Mouse (Mus musculus) heart, embryonic 10.5 days (tissue): ENCODE results near the gene Tctn1. TPM values are rescaled to one million over a fixed set of nuclear protein-coding genes. Genes with fewer than 3 reads are reported as not detected.
"Not testable (repeated sequence)": the region's sequence is repeated elsewhere in the genome, so short reads cannot be mapped to it uniquely, and the experiment has no call there.

Experiments used
- DNase-seq: peaks from one replicate; pipeline ENCODE4 v3.0.0-alpha.2; 2017; ENCODE audit warnings: low spot score
- H3K27ac ChIP-seq: fragments of 300-500 bp; sonication (generic); 2 replicates; pipeline ENCODE4 v1.5.1; 2016; ENCODE audit warnings: mild to moderate bottlenecking
- H3K27me3 ChIP-seq: fragments of 300-500 bp; sonication (generic); 2 replicates; pipeline ENCODE4 v1.6.1; 2016; ENCODE audit warnings: mild to moderate bottlenecking; ENCODE audit not compliant: poor library complexity, insufficient read depth, severe bottlenecking
- H3K36me3 ChIP-seq: fragments of 300-500 bp; sonication (generic); 2 replicates; pipeline ENCODE4 v1.6.1; 2016; ENCODE audit warnings: mild to moderate bottlenecking, moderate library complexity
- H3K4me1 ChIP-seq: fragments of 300-500 bp; sonication (generic); 2 replicates; pipeline ENCODE4 v1.6.1; 2016; ENCODE audit warnings: mild to moderate bottlenecking
- H3K4me3 ChIP-seq: fragments of 300-500 bp; sonication (generic); 2 replicates; pipeline ENCODE4 v1.5.1; 2016; ENCODE audit warnings: mild to moderate bottlenecking, moderate library complexity
- H3K9me3 ChIP-seq: fragments of 300-500 bp; sonication (generic); 2 replicates; pipeline ENCODE4 v1.6.1; 2016; ENCODE audit warnings: mild to moderate bottlenecking, moderate library complexity
- WGBS: fragments of 180-500 bp; shearing (Covaris S2); methylation state at CpG from one replicate; pipeline ENCODE4 v1.1.7; 2016; 5-methylcytosine and 5-hydroxymethylcytosine counted together
- polyA plus RNA-seq: library from polyadenylated mRNA; unstranded; fragments of >200 nt; fragmentation: Nextera tagmentation; extraction: Ambion mirVana; gene quantifications from 2 replicates; pipeline ENCODE4 v1.2.1, GENCODE M21; 2016

The Tctn1 gene
- polyA plus RNA-seq, 1 experiment from 2014 or later: 3.1 TPM

DNA sequence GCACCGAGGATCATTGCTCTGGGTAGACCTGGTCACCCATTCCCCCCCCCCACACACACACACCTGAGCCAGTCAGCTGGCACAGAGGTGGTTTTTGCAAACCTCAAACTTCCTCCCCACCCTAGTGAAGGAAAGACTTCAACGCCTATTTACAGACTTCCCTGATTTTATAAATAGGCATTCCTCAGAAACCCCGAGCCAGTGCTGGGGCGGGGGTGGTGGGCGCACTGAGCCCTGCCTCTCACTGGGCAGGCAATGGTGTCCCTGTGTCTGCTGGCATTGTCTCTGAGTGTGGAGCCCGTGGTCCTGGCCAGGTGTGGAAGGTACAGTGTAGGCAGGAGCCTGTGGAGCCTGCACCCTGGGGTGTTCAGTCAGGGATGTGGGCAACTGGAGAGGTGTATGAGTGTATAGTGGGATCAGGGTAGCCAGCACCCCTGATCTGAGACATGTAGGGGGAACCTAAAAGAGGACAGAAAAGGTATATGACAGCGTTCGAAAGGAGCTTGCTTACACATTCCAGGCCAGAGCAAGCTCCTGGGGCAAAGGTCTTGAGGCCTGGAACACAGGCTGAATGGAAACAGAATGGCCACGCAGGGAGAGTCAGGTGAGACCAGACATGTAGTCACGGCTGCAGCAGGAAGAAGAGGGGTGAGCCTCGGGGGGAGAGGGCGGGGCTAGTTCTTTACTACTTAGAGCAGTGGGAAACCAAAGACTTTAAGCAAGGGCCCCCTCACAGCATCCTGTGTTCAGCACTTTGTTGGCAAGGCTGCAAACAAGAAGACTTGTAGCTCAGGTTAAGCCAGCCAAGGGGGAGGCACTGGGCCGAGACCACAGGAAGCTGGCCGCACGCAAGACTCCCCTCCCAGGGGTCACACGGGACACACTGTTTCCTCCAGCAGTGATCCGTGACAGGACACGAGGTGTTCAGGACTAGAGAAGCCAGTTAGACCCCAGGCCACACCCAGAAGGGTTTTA lies 44.3 kb downstream of the Tctn1 start:
- Histone ChIP-seq H3K9me3 (no peaks in the 10 kb centered on the region), H3K36me3 (no peaks in the 10 kb centered on the region), H3K27me3 (no peaks in the 10 kb centered on the region), H3K27ac (peak overlapping the region; percentile 17; the same call in 1 of the 2 replicates), H3K4me1 (peaks cover 23% of the 10 kb centered on the region), H3K4me3 (no peak overlapping the region)
- DNase-seq: no peak
- 62% methylated on average over 18 of the region's 18 CpGs for WGBS

DNA sequence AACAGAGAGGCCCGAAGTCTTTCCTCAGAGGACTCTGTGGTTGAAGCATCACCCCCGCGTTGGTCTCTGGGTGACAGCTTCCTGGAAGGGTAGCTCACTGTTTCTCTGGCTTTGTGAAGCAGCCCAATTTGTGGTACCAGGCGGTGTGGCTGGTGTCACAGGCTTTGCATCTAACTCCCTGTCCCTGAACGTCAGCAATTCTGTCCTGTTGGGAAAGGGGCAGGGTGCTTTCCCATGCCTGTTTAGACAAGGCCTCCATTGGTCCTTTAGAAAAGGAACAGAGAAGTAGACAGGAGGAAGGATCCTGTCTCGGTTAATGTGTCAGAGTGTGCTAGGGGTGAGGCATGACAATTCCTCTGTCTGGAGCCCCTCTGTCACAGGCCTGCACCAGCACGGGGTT lies 45.3 kb downstream of the Tctn1 start:
- H3K27ac ChIP-seq: no peak overlapping the region
- no peaks in the 10 kb centered on the region for H3K27me3 ChIP-seq
- no peaks in the 10 kb centered on the region for H3K9me3 ChIP-seq
- 78% methylated on average over 7 of the region's 7 CpGs for WGBS
- no peak overlapping the region for H3K4me3 ChIP-seq
- H3K4me1 ChIP-seq: peaks cover 20% of the 10 kb centered on the region
- no peaks in the 10 kb centered on the region for H3K36me3 ChIP-seq
- no peak for DNase-seq

DNA sequence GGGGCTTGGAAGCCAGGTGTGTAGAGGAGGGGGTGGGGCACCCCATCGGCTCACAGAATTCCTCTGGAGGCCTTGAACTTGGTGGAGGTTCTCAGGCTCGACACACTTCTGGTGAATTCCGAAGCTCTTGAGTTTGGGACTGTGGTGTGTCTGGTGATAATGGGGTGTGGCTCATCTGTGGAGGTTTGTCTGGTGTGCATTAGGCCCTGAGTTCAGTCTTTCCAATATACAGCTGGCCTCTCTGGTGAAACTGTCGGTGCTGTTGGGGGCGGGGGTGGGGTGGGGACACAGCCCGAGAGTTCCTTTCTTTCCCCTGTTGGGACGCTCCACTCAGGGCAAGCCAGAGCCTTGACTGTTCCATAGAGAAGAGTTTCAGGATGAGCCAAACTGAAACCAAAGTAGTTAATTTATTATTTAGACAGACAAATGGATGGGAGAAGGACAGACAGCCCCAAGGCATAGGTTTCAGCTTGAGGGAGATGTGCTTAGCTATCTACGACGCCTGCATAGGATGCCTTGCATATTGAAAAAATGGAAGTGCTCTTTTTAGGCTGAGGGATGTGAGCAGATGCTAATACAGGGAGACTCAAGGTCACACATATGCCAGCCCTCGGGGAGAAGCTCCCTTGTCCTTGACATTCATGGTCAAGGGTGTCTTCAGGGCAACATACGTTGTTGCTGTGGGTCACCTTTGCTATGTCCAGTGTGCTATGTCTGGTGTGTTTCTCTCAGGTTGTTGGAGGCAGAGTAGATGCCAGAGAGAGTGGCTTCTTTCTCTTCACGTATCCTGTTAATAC lies 46.0 kb downstream of the Tctn1 start:
- 81% methylated on average over 12 of the region's 12 CpGs for WGBS
- Histone ChIP-seq H3K27me3 (no peaks in the 10 kb centered on the region), H3K9me3 (no peaks in the 10 kb centered on the region), H3K4me1 (peaks cover 20% of the 10 kb centered on the region), H3K4me3 (no peak overlapping the region), H3K27ac (no peak overlapping the region), H3K36me3 (no peaks in the 10 kb centered on the region)
- DNase-seq: no peak

DNA sequence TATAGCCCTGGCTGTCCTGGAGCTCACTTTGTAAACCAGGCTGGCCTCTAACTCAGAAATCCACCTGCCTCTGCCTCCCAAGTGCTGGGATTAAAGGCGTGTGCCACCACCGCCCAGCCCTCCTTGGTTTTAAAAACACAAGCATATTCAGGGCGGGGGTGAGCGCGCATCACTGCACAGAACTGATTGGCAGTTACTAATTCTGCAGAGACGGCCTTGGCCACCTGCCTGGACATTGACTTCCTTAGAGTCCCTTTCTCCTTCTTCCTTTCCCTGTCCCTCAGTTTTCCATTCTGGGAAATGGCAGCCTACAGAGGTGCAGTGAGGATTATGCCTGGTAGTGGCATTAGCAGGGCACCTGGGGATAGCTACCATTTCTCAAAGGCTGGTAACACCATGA lies 46.6 kb downstream of the Tctn1 start:
- Histone ChIP-seq H3K27ac (no peak overlapping the region), H3K9me3 (no peaks in the 10 kb centered on the region), H3K4me1 (peaks cover 20% of the 10 kb centered on the region), H3K4me3 (no peak overlapping the region), H3K27me3 (no peaks in the 10 kb centered on the region), H3K36me3 (no peaks in the 10 kb centered on the region)
- no peak for DNase-seq
- 91% methylated on average over 6 of the region's 6 CpGs for WGBS

DNA sequence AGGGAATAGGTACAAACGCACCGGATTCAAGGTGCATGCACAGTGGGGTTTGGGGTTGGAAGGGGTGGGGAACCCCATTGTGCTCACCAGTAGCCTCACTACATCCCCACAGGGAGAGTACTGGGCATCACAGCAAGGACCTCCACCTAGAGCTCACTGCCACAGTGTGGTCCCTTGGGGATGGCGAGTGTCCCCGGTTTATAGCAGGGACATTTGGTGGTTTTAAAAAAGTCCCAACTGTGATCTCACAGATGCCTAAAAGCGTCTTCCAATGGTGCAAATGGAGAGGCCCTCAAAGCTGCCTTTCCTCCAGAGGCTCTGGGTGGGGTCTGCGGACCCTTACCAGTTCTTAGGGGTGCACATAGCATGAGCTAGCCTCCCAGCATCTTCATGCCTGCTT lies 50.4 kb downstream of the Tctn1 start:
- Histone ChIP-seq H3K4me3 (no peak overlapping the region), H3K9me3 (no peaks in the 10 kb centered on the region), H3K4me1 (peaks cover 15% of the 10 kb centered on the region), H3K27ac (no peak overlapping the region), H3K36me3 (no peaks in the 10 kb centered on the region), H3K27me3 (peaks cover 14% of the 10 kb centered on the region)
- no peak for DNase-seq
- WGBS: 84% methylated on average over 6 of the region's 6 CpGs

DNA sequence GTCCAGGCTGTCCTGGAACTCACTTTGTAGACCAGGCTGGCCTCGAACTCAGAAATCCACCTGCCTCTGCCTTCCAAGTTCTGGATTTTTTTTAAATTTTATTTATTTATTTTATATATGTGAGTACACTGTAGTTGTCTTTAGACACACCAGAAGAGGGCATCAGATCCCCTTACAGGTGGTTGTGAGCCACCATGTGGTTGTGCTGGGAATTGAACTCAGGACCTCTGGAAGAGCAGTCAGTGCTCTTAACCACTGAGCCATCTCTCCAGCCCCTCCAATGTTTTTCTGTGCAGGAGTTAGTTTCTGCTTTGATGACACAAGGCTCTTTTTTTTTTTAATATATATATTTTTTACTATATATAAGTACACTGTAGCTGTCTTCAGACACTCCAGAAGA lies 51.4 kb downstream of the Tctn1 start:
- DNase-seq, H3K9me3 ChIP-seq, H3K27ac ChIP-seq, H3K4me3 ChIP-seq, H3K36me3 ChIP-seq: not testable (repeated sequence)
- Histone ChIP-seq H3K27me3 (peaks cover 14% of the 10 kb centered on the region), H3K4me1 (peaks cover 17% of the 10 kb centered on the region)
- 93% methylated on average over 1 of the region's 1 CpGs for WGBS

DNA sequence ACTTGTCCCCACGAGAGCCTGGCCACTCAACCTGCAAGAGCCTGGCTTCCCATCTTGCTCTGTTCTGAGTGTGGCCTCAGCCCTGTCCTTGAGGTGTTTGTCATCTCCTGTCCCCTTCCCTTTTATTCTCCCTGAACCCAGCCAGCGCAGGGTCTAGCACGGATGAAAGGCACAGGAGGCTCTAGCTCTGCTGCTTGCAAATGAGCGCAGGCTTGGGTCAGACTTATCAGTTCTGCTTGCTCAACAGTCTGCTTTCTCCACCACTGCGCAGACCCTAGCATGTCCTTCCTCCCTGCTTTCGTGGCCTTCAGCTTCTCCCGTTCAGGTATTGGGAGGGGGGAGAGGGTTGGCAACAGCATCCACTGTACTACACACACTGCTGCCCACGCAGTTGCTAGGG lies 52.1 kb downstream of the Tctn1 start:
- Histone ChIP-seq H3K9me3 (no peaks in the 10 kb centered on the region), H3K27ac (no peak overlapping the region), H3K4me1 (peaks cover 17% of the 10 kb centered on the region), H3K36me3 (no peaks in the 10 kb centered on the region), H3K27me3 (peaks cover 14% of the 10 kb centered on the region), H3K4me3 (no peak overlapping the region)
- WGBS: 78% methylated on average over 8 of the region's 8 CpGs
- DNase-seq: no peak

DNA sequence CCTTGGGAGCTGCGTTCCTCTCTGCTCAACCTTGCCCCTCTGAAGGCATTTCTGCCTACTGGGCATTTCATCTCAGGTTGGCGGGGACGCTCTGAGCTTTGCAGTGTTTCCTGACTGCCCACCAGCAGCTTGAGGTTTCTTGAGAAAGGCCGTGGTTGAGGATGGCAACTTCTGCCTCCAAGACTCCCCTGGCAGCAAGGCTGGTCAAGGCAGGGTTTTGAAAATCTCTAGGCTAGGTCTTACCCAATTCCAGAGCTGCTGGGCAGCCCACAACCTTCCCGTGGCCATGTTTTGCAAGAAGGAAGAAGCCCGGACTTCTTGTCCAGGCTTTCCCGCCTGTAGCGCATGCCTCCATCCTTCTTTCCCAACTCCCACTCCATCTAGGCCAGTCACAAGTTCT lies 53.4 kb downstream of the Tctn1 start:
- Histone ChIP-seq H3K27me3 (peaks cover 14% of the 10 kb centered on the region), H3K27ac (no peak overlapping the region), H3K4me3 (no peak overlapping the region), H3K4me1 (peaks cover 17% of the 10 kb centered on the region), H3K9me3 (no peaks in the 10 kb centered on the region), H3K36me3 (no peaks in the 10 kb centered on the region)
- no peak for DNase-seq
- WGBS: 81% methylated on average over 8 of the region's 8 CpGs

DNA sequence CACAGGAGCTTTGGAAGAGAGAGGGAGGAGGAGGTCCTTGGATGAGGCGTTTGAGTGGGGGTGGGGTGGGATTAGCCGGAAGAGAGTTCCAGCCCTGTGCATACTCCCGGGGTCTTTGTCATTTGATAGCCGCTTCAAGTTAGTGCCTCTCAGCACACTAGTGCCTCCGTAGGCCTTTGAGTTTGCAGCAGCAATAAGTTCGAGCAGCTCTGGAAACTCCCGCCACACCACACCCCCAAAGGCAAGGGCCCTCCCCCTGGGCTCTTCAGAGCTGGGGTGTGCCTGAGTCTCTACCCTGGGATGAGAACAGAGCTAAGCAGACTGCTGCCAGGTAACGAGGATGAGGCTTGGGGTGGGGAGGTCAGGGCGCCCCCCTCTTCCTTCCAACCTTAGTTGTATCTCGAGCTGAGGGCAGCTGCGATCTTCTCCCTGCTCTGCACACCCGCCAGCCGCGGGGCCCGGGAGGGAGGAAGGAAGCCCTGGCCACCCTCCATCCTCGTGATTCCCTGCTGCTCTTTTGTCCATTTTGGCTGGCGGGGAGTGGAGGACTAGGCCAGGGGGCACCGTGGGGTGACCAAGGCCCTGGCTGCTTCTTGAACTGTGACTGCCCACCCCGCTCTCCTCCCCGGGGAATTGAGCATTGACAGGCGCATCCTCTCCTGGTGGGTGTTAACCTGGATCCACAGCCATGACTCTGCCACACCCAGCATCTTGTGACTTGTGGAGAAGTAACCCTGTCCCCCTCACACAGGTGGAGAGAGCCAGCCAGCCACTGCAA lies 54.5 kb downstream of the Tctn1 start:
- Histone ChIP-seq H3K4me1 (peaks cover 17% of the 10 kb centered on the region), H3K9me3 (no peaks in the 10 kb centered on the region), H3K27me3 (peaks cover 14% of the 10 kb centered on the region), H3K27ac (peak overlapping the region; percentile 75), H3K4me3 (peak overlapping the region; percentile 54), H3K36me3 (no peaks in the 10 kb centered on the region)
- WGBS: 6% methylated on average over 21 of the region's 21 CpGs
- peak; percentile 80 for DNase-seq

DNA sequence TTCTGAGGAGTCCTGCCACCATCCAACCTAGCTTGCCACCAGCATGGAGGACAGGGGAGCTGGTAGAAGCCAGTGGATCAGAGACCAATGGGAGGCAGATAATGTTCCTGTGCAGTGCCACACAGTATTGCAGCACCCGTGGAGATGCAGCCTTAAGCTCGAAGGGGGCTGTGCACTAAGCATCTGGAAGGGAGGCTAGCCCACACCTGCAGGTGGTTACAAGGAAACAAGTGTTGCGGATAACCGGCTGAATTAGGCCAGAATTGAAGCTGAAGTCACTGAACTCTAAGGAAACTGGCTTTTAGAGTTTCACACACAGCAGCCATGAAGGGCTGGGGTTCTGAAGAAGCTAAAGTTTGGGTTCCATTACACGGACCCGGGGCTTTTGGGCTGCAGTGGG lies 55.4 kb downstream of the Tctn1 start:
- H3K36me3 ChIP-seq: no peaks in the 10 kb centered on the region
- DNase-seq: no peak
- H3K4me1 ChIP-seq: peaks cover 17% of the 10 kb centered on the region
- H3K27ac ChIP-seq: peak overlapping the region; percentile 75
- H3K4me3 ChIP-seq: 0 out of 2 replicates have a peak overlapping the region, but pooled peaks have one; percentile 54
- H3K9me3 ChIP-seq: no peaks in the 10 kb centered on the region
- WGBS: 59% methylated on average over 6 of the region's 6 CpGs
- H3K27me3 ChIP-seq: peaks cover 14% of the 10 kb centered on the region

DNA sequence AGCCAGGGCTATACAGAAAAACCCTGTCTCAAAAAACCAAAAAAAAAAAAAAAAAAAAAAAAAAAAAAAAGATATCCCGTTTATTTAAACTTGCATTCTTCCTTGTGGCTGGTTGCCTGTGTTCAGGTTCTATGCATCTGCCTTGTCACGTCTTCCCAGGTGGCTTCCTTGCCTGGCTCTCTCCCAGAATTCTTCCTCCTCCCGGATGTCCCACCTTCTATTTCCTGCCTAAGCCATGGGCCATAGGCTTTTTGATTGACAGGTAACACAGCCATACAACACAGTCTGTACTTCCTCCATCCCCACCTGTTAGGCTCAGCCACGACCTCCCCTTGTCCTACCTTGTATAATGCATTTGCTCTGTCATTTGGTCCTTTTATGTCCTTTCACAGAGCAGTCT lies 57.8 kb downstream of the Tctn1 start, which contains the start of gene Hvcn1:
Hvcn1 (plus strand) TSS at position 330 of the 400 bp plus-strand sequence.
- H3K27me3 ChIP-seq: peaks cover 14% of the 10 kb centered on the region
- H3K36me3 ChIP-seq: no peaks in the 10 kb centered on the region
- H3K4me1 ChIP-seq: peaks cover 17% of the 10 kb centered on the region
- H3K27ac ChIP-seq: no peak within 1 kb of the TSS
- DNase-seq: no peak
- WGBS: 74% methylated on average over 4 of the region's 4 CpGs
- H3K9me3 ChIP-seq: no peaks in the 10 kb centered on the region
- no peak within 1 kb of the TSS for H3K4me3 ChIP-seq

DNA sequence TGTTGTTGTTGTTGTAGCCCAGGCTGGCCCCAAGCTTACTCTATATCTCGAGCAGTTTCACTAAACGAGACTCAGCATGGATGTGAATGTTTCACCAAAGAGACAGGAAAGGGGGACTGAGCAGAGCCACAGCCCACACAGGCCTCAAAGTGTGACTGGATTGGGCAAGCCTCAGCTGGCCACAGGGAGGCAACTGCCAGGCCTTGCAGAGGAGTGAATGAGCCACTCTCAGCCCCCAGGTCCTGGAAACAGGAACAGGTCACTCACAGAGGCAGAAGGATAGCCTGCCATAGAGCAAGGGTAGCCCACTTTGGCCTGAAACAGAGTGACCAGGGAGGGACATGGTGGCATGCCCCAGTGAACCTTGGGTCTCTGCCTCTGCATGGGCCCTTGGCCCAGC lies 60.1 kb downstream of the Tctn1 start:
- no peak for DNase-seq
- Histone ChIP-seq H3K36me3 (no peaks in the 10 kb centered on the region), H3K27me3 (no peaks in the 10 kb centered on the region), H3K27ac (no peak overlapping the region), H3K4me3 (no peak overlapping the region), H3K4me1 (peaks cover 5% of the 10 kb centered on the region), H3K9me3 (peaks cover 3% of the 10 kb centered on the region)
- 57% methylated on average over 2 of the region's 2 CpGs for WGBS
